Mouse (Mus musculus) embryonic stem cell, embryonic (primary cell): ENCODE measurements around the gene Gm13306.
"Not testable (repeated sequence)": the region's sequence is repeated elsewhere in the genome, so short reads cannot be mapped to it uniquely, and the experiment has no call there.

Experiments used
- CTCF ChIA-PET, 4 experiments: fragments of 300-600 bp in 2 of 4; fragments of 350-600 bp in 2 of 4; sonication (Branson Sonifier 250); formaldehyde crosslinking; loops; one replicate each; lab custom pipeline; 2022; ENCODE audit warnings: inconsistent platforms in 2 of 4; lab: Charles Lee
- POLR2A ChIA-PET, 4 experiments: fragments of 300-600 bp in 2 of 4; fragments of 350-600 bp in 2 of 4; sonication (Branson Sonifier 250); formaldehyde crosslinking; loops; one replicate each; lab custom pipeline; 2022; ENCODE audit warnings: antibody characterized with exemption in 4 of 4, inconsistent platforms in 1 of 4; lab: Charles Lee

Gm13306 gene

GRCm38 (mm10) chr4:42153136-42153535, at the start of gene Gm13306:
Gene Gm13306, plus strand, starts transcription at chr4:42153436.
- CTCF ChIA-PET, POLR2A ChIA-PET: not testable (repeated sequence)

- CTCF ChIA-PET, POLR2A ChIA-PET: not testable (repeated sequence)
Observed at GRCm38 (mm10) chr4:42114517-42114916, 38.7 kb upstream of the Gm13306 start, which contains the start of gene Gm13304. Gene Gm13304, plus strand, starts transcription at chr4:42114817.

- CTCF ChIA-PET, POLR2A ChIA-PET: not testable (repeated sequence)
Observed at GRCm38 (mm10) chr4:42168503-42168902, 15.3 kb downstream of the Gm13306 start, which contains the start of gene Gm13305. Gene Gm13305, minus strand, starts transcription at chr4:42168603.

- CTCF ChIA-PET, POLR2A ChIA-PET: not testable (repeated sequence)
Observed at GRCm38 (mm10) chr4:42178243-42178642, 25.0 kb downstream of the Gm13306 start.

DNA sequence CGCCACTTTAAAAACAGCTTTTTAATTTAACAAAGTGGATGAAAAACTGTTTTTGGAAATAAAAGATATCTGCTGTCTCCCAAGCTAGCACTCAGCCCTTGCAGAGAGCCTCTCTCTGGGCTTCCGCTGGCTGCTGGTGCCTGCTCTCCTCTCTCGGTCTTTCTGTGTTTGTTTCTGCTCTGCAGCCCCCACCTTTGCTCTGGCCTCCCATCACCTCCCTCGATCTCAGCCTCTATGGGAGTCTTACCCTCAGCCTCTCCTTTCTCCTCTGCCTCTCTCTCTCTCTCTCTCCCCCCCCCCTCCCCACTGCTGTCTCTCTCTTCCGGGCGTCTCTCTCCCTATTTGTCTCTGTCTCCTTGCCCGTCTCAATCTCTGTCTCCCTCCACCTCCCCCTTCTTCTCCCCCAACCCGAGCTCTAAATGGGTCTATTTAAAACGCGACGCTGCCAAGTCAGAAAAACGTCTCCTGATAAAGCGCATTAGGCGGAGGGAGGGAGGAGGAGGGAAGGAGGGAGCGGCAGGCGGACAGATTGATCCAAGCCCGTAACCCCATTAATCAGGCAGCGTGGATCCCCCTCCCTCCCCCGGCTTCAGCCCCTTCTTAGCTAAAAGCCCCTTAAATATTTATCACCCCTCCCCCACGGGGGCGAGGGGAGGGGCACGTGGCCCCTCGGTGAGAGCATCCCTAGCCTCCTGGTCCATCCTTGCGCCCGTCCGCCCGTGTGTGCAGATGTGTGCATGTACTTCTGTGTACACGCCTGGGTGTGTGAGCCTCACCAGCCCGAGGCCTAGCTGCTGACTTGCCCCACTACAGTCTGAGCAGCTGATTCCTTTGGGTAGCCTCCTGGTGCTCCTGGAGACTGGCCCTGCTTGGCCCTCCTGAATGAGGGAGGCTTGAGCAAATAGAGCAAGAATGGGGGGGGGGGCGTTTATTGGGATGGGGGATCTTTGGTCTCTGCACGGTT, 30.3 kb downstream of the Gm13306 start:
- POLR2A ChIA-PET, CTCF ChIA-PET: not testable (repeated sequence)

DNA sequence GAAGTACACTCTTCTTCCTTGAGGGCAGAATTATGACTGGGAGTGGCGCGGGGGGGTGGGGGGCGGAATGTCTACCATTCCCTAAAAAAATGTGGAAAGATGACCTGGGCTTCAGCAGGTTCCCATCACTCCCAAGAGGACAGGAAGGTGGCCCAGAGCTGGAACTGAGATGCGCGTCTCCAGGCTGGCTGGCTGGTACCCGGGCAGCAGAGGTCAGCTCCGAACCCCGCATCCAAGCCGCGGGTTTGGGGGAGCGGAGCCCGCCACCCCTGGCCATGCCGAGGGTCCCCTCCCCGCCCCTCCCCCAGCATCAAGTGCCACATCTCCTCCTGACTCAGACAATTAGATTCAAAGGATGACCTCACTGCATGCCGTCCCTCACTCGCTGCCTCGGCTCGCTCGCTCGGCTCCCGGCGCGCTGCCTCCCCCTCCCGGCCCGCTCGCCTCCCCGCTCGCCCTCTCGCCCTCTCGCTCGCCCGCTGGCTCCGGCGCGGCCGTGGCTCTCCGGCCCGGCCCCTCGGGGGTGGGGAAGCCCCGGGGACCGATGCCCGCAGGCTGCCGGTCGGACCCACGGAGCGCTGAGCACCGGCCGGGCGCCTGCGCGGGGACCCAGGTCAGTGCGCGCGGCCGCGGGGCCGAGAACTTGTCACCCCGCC, 31.2 kb downstream of the Gm13306 start:
- POLR2A ChIA-PET, CTCF ChIA-PET: not testable (repeated sequence)

GRCm38 (mm10) chr4:42184980-42185372, 31.7 kb downstream of the Gm13306 start:
- POLR2A ChIA-PET, CTCF ChIA-PET: not testable (repeated sequence)
